Comparison of ENCODE assay signal across 13 mouse cellular contexts in genomic region chr10:115584656-115585055, GRCm38 (mm10). TPM values are rescaled to one million over a fixed set of nuclear protein-coding genes. Genes with fewer than 3 reads are reported as not detected.
A peak's percentile ranks its signal among the peaks of the same experiment; 100 is the strongest.
DNase-seq lines count a peak whose midpoint lies in the region; ATAC-seq and TF ChIP-seq lines count a peak whose summit lies in the region.
"Had no signal": no experiment of that assay in that cellular context is flagged by ENCODE, and none has a peak within 500 bp of the region (broad histone marks: within the 10 kb centered on the region; RNA-seq: fewer than 3 reads in every experiment).

No protein-coding gene starts in this region.

- H3K36me3 ChIP-seq in lung, embryonic 14.5 days (ENCODE audit: insufficient read depth) = no peaks in the 10 kb centered on the region
- H3K36me3 ChIP-seq in limb, embryonic 13.5 days = no peaks in the 10 kb centered on the region

- peak; percentile 12; the same call in 1 of the 2 replicates for TF ChIP-seq CTCF in lung, embryonic 14.5 days (IDR thresholded peaks at IDR 0.05; ENCODE audit: low read depth)
- no peak for TF ChIP-seq CTCF in olfactory bulb, adult 2 months (IDR thresholded peaks at IDR 0.05; ENCODE audit: insufficient read depth, low read depth, low read length)

- 20% methylated on average over 13 of the region's 14 CpGs for WGBS in lung, embryonic 14.5 days
- WGBS in limb, embryonic 13.5 days = 24% methylated on average over 12 of the region's 14 CpGs
- WGBS in olfactory bulb, adult 2 months = 18% methylated on average over 14 of the region's 14 CpGs

- H3K4me2 ChIP-seq in lung, embryonic 14.5 days = peak overlapping the region; percentile 96; the same call in 1 of the 2 replicates
- H3K4me2 ChIP-seq in limb, embryonic 13.5 days (replicated peaks) = peak overlapping the region; percentile 97

- peak; percentile 48 to 52 for DNase-seq in cerebellum, postnatal 14 days
- no peak for DNase-seq in cerebellum, adult 9-11 months
- no peak for DNase-seq in lung, embryonic 14.5 days
- DNase-seq in lung, postnatal 4 days = no peak
- no peak for DNase-seq in natural killer cell, adult 2 months (ENCODE audit: low spot score in 2 of 2)
- DNase-seq in gastrocnemius, postnatal 10 days = no peak
- DNase-seq: gastrocnemius, postnatal 36 days; kidney, adult 18-20 months; right cerebral cortex, postnatal 14 days had no signal

- H3K9me3 ChIP-seq in lung, embryonic 14.5 days (ENCODE audit: low read depth, low read length) = no peaks in the 10 kb centered on the region
- no peaks in the 10 kb centered on the region for H3K9me3 ChIP-seq in limb, embryonic 13.5 days
- H3K9me3 ChIP-seq: megakaryocyte, embryonic 14.5 days had no signal

- no peak overlapping the region for H3K4me3 ChIP-seq in lung, embryonic 14.5 days (ENCODE audit: low read depth, low read length)
- H3K4me3 ChIP-seq in limb, embryonic 13.5 days = peak overlapping the region; percentile 59
- peak overlapping the region; percentile 46 for H3K4me3 ChIP-seq in olfactory bulb, adult 2 months (ENCODE audit: insufficient read depth, low read depth, low read length)
- H3K4me3 ChIP-seq: erythroblast, embryonic 14.5 days; megakaryocyte, embryonic 14.5 days had no signal

- TF ChIP-seq POLR2A in olfactory bulb, adult 2 months (IDR thresholded peaks at IDR 0.05; ENCODE audit: insufficient read depth, low read depth, low read length) = no peak

- no peak for ATAC-seq in lung, embryonic 14.5 days (ENCODE audit: insufficient read depth)
- no peak for ATAC-seq in limb, embryonic 13.5 days (ENCODE audit: low FRiP score, low read depth)

- no peak overlapping the region for H3K9ac ChIP-seq in lung, embryonic 14.5 days
- no peak overlapping the region for H3K9ac ChIP-seq in limb, embryonic 13.5 days

- 0 out of 2 replicates have a peak, but pooled peaks cover 5% of the 10 kb centered on the region for H3K4me1 ChIP-seq in lung, embryonic 14.5 days (ENCODE audit: insufficient read depth)
- H3K4me1 ChIP-seq in limb, embryonic 13.5 days = peaks cover 35% of the 10 kb centered on the region
- H3K4me1 ChIP-seq in olfactory bulb, adult 2 months (ENCODE audit: control insufficient read depth, insufficient read depth, low read length) = peaks cover under 1% of the 10 kb centered on the region

- H3K27me3 ChIP-seq in lung, embryonic 14.5 days (ENCODE audit: insufficient read depth, low read length) = peaks cover 52% of the 10 kb centered on the region
- peaks cover 73% of the 10 kb centered on the region for H3K27me3 ChIP-seq in limb, embryonic 13.5 days

- no peak overlapping the region for H3K27ac ChIP-seq in lung, embryonic 14.5 days (ENCODE audit: low read depth)
- H3K27ac ChIP-seq in limb, embryonic 13.5 days = no peak overlapping the region
- H3K27ac ChIP-seq in olfactory bulb, adult 2 months (ENCODE audit: insufficient read depth, low read depth, low read length) = no peak overlapping the region

RNA-seq across cellular contexts. Expression of gene Lgr5, which starts 2.9 kb away (rescaled TPM):
- 2.4 and 3.5 TPM in 2 replicates for polyA plus RNA-seq in lung, embryonic 14.5 days (2014; fragmentation: Nextera tagmentation; extraction: Ambion mirVana)
- polyA plus RNA-seq in limb, embryonic 13.5 days (2015; fragmentation: Nextera tagmentation; extraction: Ambion mirVana) = 9.1 and 10.1 TPM in 2 replicates
- not detected in 2 replicates for polyA plus RNA-seq in olfactory bulb, adult 2 months (2012; ENCODE audit: insufficient read depth, insufficient read length, low replicate concordance, missing spikeins)
- under 1 TPM; 0.79 to 0.80 TPM for total RNA-seq in gastrocnemius, postnatal 10 days (2021)
- polyA plus RNA-seq: erythroblast, embryonic 14.5 days had no signal

RNA-seq across cellular contexts. Expression of gene A930009A15Rik, which starts 14.9 kb away (rescaled TPM):
- polyA plus RNA-seq in lung, embryonic 14.5 days (2014; fragmentation: Nextera tagmentation; extraction: Ambion mirVana) = not detected in 2 replicates
- polyA plus RNA-seq in limb, embryonic 13.5 days (2015; fragmentation: Nextera tagmentation; extraction: Ambion mirVana) = 0.32 TPM in 1 of 2 replicates, not detected in the other
- polyA plus RNA-seq in olfactory bulb, adult 2 months (2012; ENCODE audit: insufficient read depth, insufficient read length, low replicate concordance, missing spikeins) = not detected in 2 replicates
- total RNA-seq in gastrocnemius, postnatal 10 days (2021) = not detected
- total RNA-seq: gastrocnemius, postnatal 36 days had no signal
- polyA plus RNA-seq: erythroblast, embryonic 14.5 days had no signal

Comparison
In these comparisons a context has a peak if more than half of its experiments do, and no peak if none do; other contexts are left out.
1. DNase-seq: peak in cerebellum, postnatal 14 days (2 of 2); none in cerebellum, adult 9-11 months (single experiment), lung, embryonic 14.5 days (single experiment), lung, postnatal 4 days (0 of 2), natural killer cell, adult 2 months (0 of 2) and gastrocnemius, postnatal 10 days (single experiment).